Mouse (Mus musculus) midbrain, embryonic 14.5 days (tissue): Measurements from ENCODE around the gene Micu1. TPM values are rescaled to one million over a fixed set of nuclear protein-coding genes. Genes with fewer than 3 reads are reported as not detected.
"Not testable (repeated sequence)": the region's sequence is repeated elsewhere in the genome, so short reads cannot be mapped to it uniquely, and the experiment has no call there.

Experiments
- ATAC-seq: fragments of 200-750 bp; cut with Nextera tagmentation; 2 replicates; pipeline ENCODE4 v1.8.0; 2017; ENCODE audit warnings: moderate number of reproducible peaks, moderate library complexity; ENCODE audit not compliant: low FRiP score, low TSS enrichment
- DNase-seq: peaks from one replicate; pipeline ENCODE4 v3.0.0-alpha.2; 2015
- H3K27ac ChIP-seq: fragments of 300-500 bp; sonication (generic); replicated peaks from 2 replicates; pipeline ENCODE4 v1.5.1; 2014; ENCODE audit warnings: mild to moderate bottlenecking, low read depth, low read length, moderate library complexity
- H3K27me3 ChIP-seq: fragments of 300-500 bp; sonication (generic); 2 replicates; pipeline ENCODE4 v1.6.1; 2014; ENCODE audit warnings: low read length, control low read depth, mixed read lengths; ENCODE audit not compliant: control insufficient read depth, insufficient read depth
- H3K36me3 ChIP-seq: fragments of 300-500 bp; sonication (generic); 2 replicates; pipeline ENCODE4 v1.6.1; 2014; ENCODE audit warnings: low read length, control low read depth; ENCODE audit not compliant: control insufficient read depth, insufficient read depth
- H3K4me1 ChIP-seq: fragments of 300-500 bp; sonication (generic); 2 replicates; pipeline ENCODE4 v1.6.1; 2014; ENCODE audit warnings: mild to moderate bottlenecking, antibody characterized with exemption, low read length, control low read depth; ENCODE audit not compliant: control insufficient read depth, insufficient read depth
- H3K4me2 ChIP-seq: fragments of 300-500 bp; sonication (generic); 2 replicates; pipeline ENCODE4 v1.6.1; 2014; ENCODE audit warnings: mild to moderate bottlenecking, low read length, moderate library complexity
- H3K4me3 ChIP-seq: fragments of 300-500 bp; sonication (generic); replicated peaks from 2 replicates; pipeline ENCODE4 v1.5.1; 2014; ENCODE audit warnings: low read depth, low read length
- H3K9ac ChIP-seq: fragments of 300-500 bp; sonication (generic); replicated peaks from 2 replicates; pipeline ENCODE4 v1.6.1; 2014; ENCODE audit warnings: mild to moderate bottlenecking, low read length, moderate library complexity
- H3K9me3 ChIP-seq: fragments of 300-500 bp; sonication (generic); 2 replicates; pipeline ENCODE4 v1.6.1; 2016; ENCODE audit warnings: low read length, control low read depth, mixed read lengths; ENCODE audit not compliant: control insufficient read depth
- WGBS: fragments of 180-500 bp; shearing (Covaris S2); extraction: QIAGEN DNeasy Blood & Tissue Kit; methylation state at CpG from one replicate; pipeline ENCODE4 v1.1.7; 2014; 5-methylcytosine and 5-hydroxymethylcytosine counted together
- polyA plus RNA-seq: library from polyadenylated mRNA; unstranded; fragments of >200 nt; fragmentation: Nextera tagmentation; extraction: Ambion mirVana; gene quantifications from 2 replicates; pipeline ENCODE4 v1.2.1, GENCODE M21; 2014

Gene Micu1
- polyA plus RNA-seq, 1 experiment from 2014 or later: 69.3 TPM

- H3K4me2 ChIP-seq, H3K9ac ChIP-seq, H3K4me1 ChIP-seq, H3K27ac ChIP-seq, H3K4me3 ChIP-seq, DNase-seq, H3K27me3 ChIP-seq, ATAC-seq, H3K36me3 ChIP-seq, H3K9me3 ChIP-seq: not testable (repeated sequence)
- 93% methylated on average over 3 of the region's 3 CpGs for WGBS
These were observed 16.7 kb upstream of the Micu1 start for GRCm38 (mm10) chr10:59685586-59685985.

- Histone ChIP-seq H3K4me3 (no peak overlapping the region), H3K9ac (no peak overlapping the region), H3K36me3 (no peaks in the 10 kb centered on the region), H3K27me3 (no peaks in the 10 kb centered on the region), H3K4me1 (no peaks in the 10 kb centered on the region), H3K4me2 (no peak overlapping the region), H3K9me3 (peaks cover 4% of the 10 kb centered on the region; the same call in 1 of the 2 replicates), H3K27ac (no peak overlapping the region)
- 81% methylated on average over 2 of the region's 2 CpGs for WGBS
- no peak for DNase-seq
- ATAC-seq: no peak
These were observed 15.2 kb upstream of the Micu1 start for GRCm38 (mm10) chr10:59687126-59687525.

DNA sequence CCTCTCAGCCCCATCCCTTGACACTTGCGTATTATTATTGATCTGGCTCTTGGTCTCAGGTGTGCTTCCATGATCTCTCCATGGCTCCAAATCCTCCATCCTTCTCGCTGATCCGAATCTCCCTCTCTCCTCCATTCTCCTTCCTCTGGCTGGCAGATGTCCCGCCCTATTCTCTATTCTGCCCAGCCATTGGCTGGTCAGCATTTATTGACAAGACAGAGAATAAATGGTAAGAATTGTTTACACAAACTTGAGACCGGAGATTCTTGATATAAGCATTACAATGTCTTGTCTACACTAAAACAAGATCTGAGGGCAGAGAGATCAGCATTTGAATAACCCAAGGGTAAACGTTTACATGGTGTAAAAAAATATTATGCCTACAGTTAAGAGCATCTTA, 12.4 kb upstream of the Micu1 start:
- WGBS: 62% methylated on average over 6 of the region's 6 CpGs
- Histone ChIP-seq H3K9me3 (no peaks in the 10 kb centered on the region), H3K4me1 (no peaks in the 10 kb centered on the region), H3K36me3 (no peaks in the 10 kb centered on the region), H3K27me3 (no peaks in the 10 kb centered on the region), H3K4me3 (no peak overlapping the region), H3K4me2 (no peak overlapping the region), H3K27ac (no peak overlapping the region), H3K9ac (no peak overlapping the region)
- no peak for ATAC-seq
- peak; percentile 7 for DNase-seq

DNA sequence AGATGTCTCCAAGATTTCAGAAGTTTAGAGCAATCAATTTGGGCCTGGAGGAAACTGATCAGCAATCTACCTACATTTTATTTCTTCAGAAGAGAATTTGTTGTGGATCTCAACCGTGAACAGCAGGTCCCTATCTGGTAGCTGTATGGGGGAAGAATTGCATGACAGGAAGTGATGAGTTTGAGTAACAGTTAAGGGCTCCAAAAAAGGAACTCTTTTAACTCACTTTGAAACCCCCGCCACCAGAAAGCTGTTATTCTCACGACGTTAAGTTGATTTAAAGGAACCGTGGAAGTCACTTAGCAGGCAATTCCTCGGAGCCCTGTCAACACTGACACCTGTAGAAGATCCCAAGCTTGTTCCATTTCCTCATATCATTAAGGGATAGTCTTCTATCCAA, 9.8 kb upstream of the Micu1 start:
- ATAC-seq (no peak), DNase-seq (no peak)
- H3K36me3 ChIP-seq: no peaks in the 10 kb centered on the region
- no peaks in the 10 kb centered on the region for H3K27me3 ChIP-seq
- no peak overlapping the region for H3K9ac ChIP-seq
- no peaks in the 10 kb centered on the region for H3K4me1 ChIP-seq
- H3K27ac ChIP-seq: no peak overlapping the region
- 85% methylated on average over 6 of the region's 6 CpGs for WGBS
- H3K4me3 ChIP-seq: no peak overlapping the region
- no peaks in the 10 kb centered on the region for H3K9me3 ChIP-seq
- no peak overlapping the region for H3K4me2 ChIP-seq

GRCm38 (mm10) chr10:59694104-59694503, 8.2 kb upstream of the Micu1 start:
- DNase-seq: no peak
- Histone ChIP-seq H3K27me3 (no peaks in the 10 kb centered on the region), H3K9ac (no peak overlapping the region), H3K27ac (no peak overlapping the region), H3K4me2 (no peak overlapping the region), H3K36me3 (no peaks in the 10 kb centered on the region), H3K4me1 (no peaks in the 10 kb centered on the region), H3K4me3 (no peak overlapping the region), H3K9me3 (no peaks in the 10 kb centered on the region)
- WGBS: 96% methylated on average over 2 of the region's 2 CpGs
- no peak for ATAC-seq

GRCm38 (mm10) chr10:59699516-59699915, 2.8 kb upstream of the Micu1 start:
- ATAC-seq (no peak), DNase-seq (no peak)
- Histone ChIP-seq H3K4me3 (no peak overlapping the region), H3K9ac (no peak overlapping the region), H3K9me3 (no peaks in the 10 kb centered on the region), H3K4me1 (peaks cover 8% of the 10 kb centered on the region; the same call in 1 of the 2 replicates), H3K4me2 (no peak overlapping the region), H3K27ac (no peak overlapping the region), H3K27me3 (no peaks in the 10 kb centered on the region), H3K36me3 (no peaks in the 10 kb centered on the region)
- WGBS: 81% methylated on average over 5 of the region's 5 CpGs

GRCm38 (mm10) chr10:59701805-59702204, 472 bp upstream of the Micu1 start:
- Histone ChIP-seq H3K9me3 (no peaks in the 10 kb centered on the region), H3K9ac (no peak overlapping the region), H3K27me3 (no peaks in the 10 kb centered on the region), H3K27ac (peak overlapping the region; percentile 5), H3K4me3 (peak overlapping the region; percentile 46), H3K36me3 (no peaks in the 10 kb centered on the region), H3K4me1 (peaks cover 8% of the 10 kb centered on the region; the same call in 1 of the 2 replicates), H3K4me2 (peak overlapping the region; percentile 52)
- ATAC-seq (0 out of 2 replicates have a peak, but pooled peaks have one; percentile 6), DNase-seq (no peak)
- 51% methylated on average over 5 of the region's 5 CpGs for WGBS

GRCm38 (mm10) chr10:59703060-59703760, 933 bp downstream of the Micu1 start:
- Histone ChIP-seq H3K9ac (peak overlapping the region; percentile 44), H3K4me1 (peaks cover 8% of the 10 kb centered on the region; the same call in 1 of the 2 replicates), H3K9me3 (no peaks in the 10 kb centered on the region), H3K4me2 (peak overlapping the region; percentile 52), H3K4me3 (peak overlapping the region; percentile 46), H3K27ac (no peak overlapping the region), H3K36me3 (no peaks in the 10 kb centered on the region), H3K27me3 (no peaks in the 10 kb centered on the region)
- WGBS: 13% methylated on average over 15 of the region's 15 CpGs
- DNase-seq: peak; percentile 35
- ATAC-seq: no peak

GRCm38 (mm10) chr10:59706991-59707546, 4.8 kb downstream of the Micu1 start:
- ATAC-seq: no peak
- peaks cover 8% of the 10 kb centered on the region; the same call in 1 of the 2 replicates for H3K4me1 ChIP-seq
- H3K27me3 ChIP-seq: no peaks in the 10 kb centered on the region
- no peak overlapping the region for H3K27ac ChIP-seq
- no peaks in the 10 kb centered on the region for H3K36me3 ChIP-seq
- WGBS: 91% methylated on average over 6 of the region's 6 CpGs
- no peak for DNase-seq
- no peak overlapping the region for H3K4me2 ChIP-seq
- H3K4me3 ChIP-seq: no peak overlapping the region
- H3K9me3 ChIP-seq: no peaks in the 10 kb centered on the region
- H3K9ac ChIP-seq: no peak overlapping the region
